Mouse (Mus musculus): Measurements from ENCODE around the gene Grm3.

DNA sequence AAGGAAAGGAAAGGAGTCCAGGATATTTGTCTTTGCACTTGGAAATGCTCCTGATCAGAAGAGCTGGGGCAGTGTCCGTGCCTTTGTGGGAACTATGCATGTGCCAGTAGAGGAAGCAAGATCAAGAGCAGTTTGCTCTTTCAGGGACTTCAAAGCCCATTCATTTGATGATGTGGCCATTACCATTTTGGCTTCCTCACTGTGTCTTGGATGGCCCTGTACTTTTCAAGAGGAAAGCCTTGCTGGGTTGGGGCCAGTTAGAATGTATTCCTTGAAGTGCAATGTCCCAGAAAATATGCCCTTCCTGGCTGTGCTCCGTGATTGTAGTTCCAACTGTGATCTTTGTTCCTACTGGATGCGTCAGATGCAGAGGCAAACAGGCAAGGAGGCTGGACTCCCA, 167.3 kb downstream of the Grm3 start:
- no peak for TF ChIP-seq MAX (IDR thresholded peaks at IDR 0.05)
- TF ChIP-seq CTCF (IDR thresholded peaks at IDR 0.05; ENCODE audit: control insufficient read depth, insufficient read depth, insufficient read length), result no peak
